Mouse (Mus musculus) testis, postnatal 14 days (tissue): Measurements from ENCODE around the gene Prkca.

Experiments
- DNase-seq: peaks from one replicate; pipeline ENCODE4 v3.0.0; 2021; ENCODE audit warnings: low spot score

Gene Prkca

GRCm38 (mm10) chr11:108206602-108207001 lies 137.1 kb downstream of the Prkca start:
- DNase-seq: no peak

- DNase-seq: no peak
These were observed 138.9 kb downstream of the Prkca start for GRCm38 (mm10) chr11:108204895-108205248.

GRCm38 (mm10) chr11:108204202-108204894 lies 139.4 kb downstream of the Prkca start:
- DNase-seq: no peak

GRCm38 (mm10) chr11:108202835-108203234 lies 140.9 kb downstream of the Prkca start:
- no peak for DNase-seq

- DNase-seq: no peak
These were observed 142.8 kb downstream of the Prkca start for GRCm38 (mm10) chr11:108200679-108201586.

GRCm38 (mm10) chr11:108199429-108199985 lies 144.2 kb downstream of the Prkca start:
- DNase-seq: no peak

GRCm38 (mm10) chr11:108198592-108198991 lies 145.1 kb downstream of the Prkca start:
- no peak for DNase-seq

- DNase-seq: no peak
These were observed 146.1 kb downstream of the Prkca start for GRCm38 (mm10) chr11:108197427-108198218.

- no peak for DNase-seq
These were observed 146.9 kb downstream of the Prkca start for GRCm38 (mm10) chr11:108196796-108197195.

- no peak for DNase-seq
These were observed 153.4 kb downstream of the Prkca start for GRCm38 (mm10) chr11:108190298-108190697.

- DNase-seq: no peak
These were observed 154.4 kb downstream of the Prkca start for GRCm38 (mm10) chr11:108189362-108189761.

GRCm38 (mm10) chr11:108182421-108182820 lies 161.3 kb downstream of the Prkca start:
- DNase-seq: no peak

GRCm38 (mm10) chr11:108181012-108181713 lies 162.6 kb downstream of the Prkca start:
- DNase-seq: no peak

- no peak for DNase-seq
These were observed 164.9 kb downstream of the Prkca start for GRCm38 (mm10) chr11:108178802-108179201.

GRCm38 (mm10) chr11:108178258-108178657 lies 165.5 kb downstream of the Prkca start:
- DNase-seq: no peak

- no peak for DNase-seq
These were observed 167.0 kb downstream of the Prkca start for GRCm38 (mm10) chr11:108176715-108177114.

GRCm38 (mm10) chr11:108171917-108172316 lies 171.8 kb downstream of the Prkca start:
- no peak for DNase-seq

GRCm38 (mm10) chr11:108171260-108171659 lies 172.5 kb downstream of the Prkca start:
- DNase-seq: no peak

GRCm38 (mm10) chr11:108170107-108170506 lies 173.6 kb downstream of the Prkca start:
- no peak for DNase-seq

- DNase-seq: no peak
These were observed 178.0 kb downstream of the Prkca start for GRCm38 (mm10) chr11:108165725-108166124.

- no peak for DNase-seq
These were observed 181.1 kb downstream of the Prkca start for GRCm38 (mm10) chr11:108162639-108163038.
